Mouse (Mus musculus) layer of hippocampus, adult 11-12 months (tissue): ENCODE results near the gene Msi1.
A peak's percentile ranks its signal among the peaks of the same experiment; 100 is the strongest.

ENCODE experiments used
- DNase-seq: peaks from one replicate; pipeline ENCODE4 v3.0.0; 2022; ENCODE audit warnings: low spot score

The Msi1 gene

GRCm38 (mm10) chr5:115469791-115470190, 40.4 kb downstream of the Msi1 start:
- no peak for DNase-seq

GRCm38 (mm10) chr5:115470766-115471531, 41.5 kb downstream of the Msi1 start:
- DNase-seq, result peak; percentile 57

GRCm38 (mm10) chr5:115473191-115473590, 43.8 kb downstream of the Msi1 start:
- no peak for DNase-seq

- DNase-seq, result no peak
Observed at GRCm38 (mm10) chr5:115474174-115474828, 44.9 kb downstream of the Msi1 start.

GRCm38 (mm10) chr5:115475337-115476106, 46.1 kb downstream of the Msi1 start:
- DNase-seq, result no peak

- DNase-seq, result no peak
Observed at GRCm38 (mm10) chr5:115476107-115476727, 46.8 kb downstream of the Msi1 start.

- DNase-seq, result no peak
Observed at GRCm38 (mm10) chr5:115479561-115479960, 50.2 kb downstream of the Msi1 start.

GRCm38 (mm10) chr5:115480101-115480500, 50.7 kb downstream of the Msi1 start:
- no peak for DNase-seq

- DNase-seq, result no peak
Observed at GRCm38 (mm10) chr5:115482390-115483265, 53.2 kb downstream of the Msi1 start.

GRCm38 (mm10) chr5:115483385-115483784, 54.0 kb downstream of the Msi1 start:
- no peak for DNase-seq

- peak; percentile 91 for DNase-seq
Observed at GRCm38 (mm10) chr5:115483947-115484920, 54.8 kb downstream of the Msi1 start, which contains the start of gene Sirt4. TSS of gene Sirt4 (minus strand) at chr5:115484725.

- DNase-seq, result no peak
Observed at GRCm38 (mm10) chr5:115484996-115485395, 55.6 kb downstream of the Msi1 start.

- DNase-seq, result no peak
Observed at GRCm38 (mm10) chr5:115485489-115486205, 56.2 kb downstream of the Msi1 start.

GRCm38 (mm10) chr5:115486726-115487125, 57.3 kb downstream of the Msi1 start:
- DNase-seq, result no peak

- no peak for DNase-seq
Observed at GRCm38 (mm10) chr5:115487353-115487752, 58.0 kb downstream of the Msi1 start.

GRCm38 (mm10) chr5:115487942-115488580, 58.7 kb downstream of the Msi1 start:
- DNase-seq, result no peak

GRCm38 (mm10) chr5:115488841-115489698, 59.7 kb downstream of the Msi1 start:
- DNase-seq, result peak; percentile 85
